Mouse (Mus musculus) forebrain, embryonic 11.5 days (tissue): Measurements from ENCODE around the gene Lrig3. TPM values are rescaled to one million over a fixed set of nuclear protein-coding genes. Genes with fewer than 3 reads are reported as not detected.

ENCODE experiments used
- ATAC-seq: fragments of 200-750 bp; cut with Nextera tagmentation; replicated peaks from 2 replicates; pipeline ENCODE4 v1.8.0; 2017; ENCODE audit warnings: moderate TSS enrichment; ENCODE audit not compliant: low FRiP score
- DNase-seq: peaks from one replicate; pipeline ENCODE4 v3.0.0-alpha.2; 2017; ENCODE audit warnings: low spot score
- H3K27ac ChIP-seq: fragments of 300-500 bp; sonication (generic); 2 replicates; pipeline ENCODE4 v1.5.1; 2014; ENCODE audit warnings: low read depth, low read length
- H3K27me3 ChIP-seq: fragments of 300-500 bp; sonication (generic); 2 replicates; pipeline ENCODE4 v1.6.1; 2014; ENCODE audit warnings: mild to moderate bottlenecking, low read length, mixed read lengths; ENCODE audit not compliant: control insufficient read depth, insufficient read depth
- H3K36me3 ChIP-seq: fragments of 300-500 bp; sonication (generic); 2 replicates; pipeline ENCODE4 v1.6.1; 2014; ENCODE audit warnings: mild to moderate bottlenecking, low read length, moderate library complexity, mixed read lengths; ENCODE audit not compliant: control insufficient read depth, insufficient read depth
- H3K4me1 ChIP-seq: fragments of 300-500 bp; sonication (generic); replicated peaks from 2 replicates; pipeline ENCODE4 v1.6.1; 2014; ENCODE audit warnings: low read length, mixed read lengths; ENCODE audit not compliant: control insufficient read depth, insufficient read depth
- H3K4me2 ChIP-seq: fragments of 300-500 bp; sonication (generic); 2 replicates; pipeline ENCODE4 v1.6.1; 2014; ENCODE audit warnings: low read depth, mild to moderate bottlenecking, low read length, moderate library complexity, mixed read lengths; ENCODE audit not compliant: severe bottlenecking
- H3K4me3 ChIP-seq: fragments of 300-500 bp; sonication (generic); 2 replicates; pipeline ENCODE4 v1.5.1; 2014; ENCODE audit warnings: low read depth, low read length
- H3K9ac ChIP-seq: fragments of 300-500 bp; sonication (generic); 2 replicates; pipeline ENCODE4 v1.6.1; 2014; ENCODE audit warnings: low read length
- H3K9me3 ChIP-seq: fragments of 300-500 bp; sonication (generic); 2 replicates; pipeline ENCODE4 v1.6.1; 2016; ENCODE audit warnings: low read length, mixed read lengths; ENCODE audit not compliant: control insufficient read depth
- WGBS: fragments of 180-500 bp; shearing (Covaris S2); extraction: QIAGEN DNeasy Blood & Tissue Kit; methylation state at CpG from one replicate; pipeline ENCODE4 v1.1.7; 2014; 5-methylcytosine and 5-hydroxymethylcytosine counted together
- microRNA-seq: library from miRNA; unstranded; fragments of <30 nt; microRNA quantifications from one replicate; pipeline ENCODE4, GENCODE M21; 2016; ENCODE audit not compliant: insufficient number of aligned reads
- polyA plus RNA-seq: library from polyadenylated mRNA; unstranded; fragments of >200 nt; fragmentation: Nextera tagmentation; extraction: Ambion mirVana; gene quantifications from 2 replicates; pipeline ENCODE4 v1.2.1, GENCODE M21; 2014

Gene Lrig3
- polyA plus RNA-seq, 1 experiment from 2014 or later, result 10.9 TPM

DNA sequence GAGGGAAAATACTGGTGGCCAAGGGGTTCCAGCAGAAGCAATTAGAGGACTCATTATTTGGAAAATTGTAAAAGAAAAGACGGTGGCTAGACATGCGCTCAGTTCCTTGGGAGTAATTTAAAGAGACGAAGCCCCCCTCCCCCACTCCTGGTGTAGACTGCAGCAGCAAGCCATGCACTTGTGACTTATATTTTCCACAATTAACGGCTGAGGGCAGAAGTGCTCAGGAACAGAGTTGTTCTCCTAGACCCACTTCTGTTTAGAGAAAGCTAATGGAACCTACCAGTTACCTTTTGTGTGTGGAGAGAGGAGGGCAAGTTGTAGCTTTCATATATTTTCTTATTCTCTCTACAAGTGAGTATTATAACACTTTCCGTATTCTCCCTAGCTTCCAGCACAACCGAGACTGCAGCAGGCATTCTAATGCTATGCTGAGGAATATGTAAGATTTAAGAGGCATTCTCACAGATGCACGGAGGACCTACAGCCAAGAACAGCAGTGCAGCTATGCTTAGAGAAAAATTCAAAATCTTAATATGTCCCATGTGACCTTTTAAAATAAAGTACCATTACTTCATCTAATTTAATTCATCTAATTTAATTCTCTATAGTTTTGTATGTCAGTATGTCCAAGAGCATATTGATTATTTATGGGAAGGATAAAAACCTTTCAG is 63.6 kb downstream of the Lrig3 start:
- H3K27ac ChIP-seq, result no peak overlapping the region
- ATAC-seq, result peak; percentile 84
- H3K4me2 ChIP-seq, result peak overlapping the region; percentile 15; the same call in 1 of the 2 replicates
- H3K4me3 ChIP-seq, result no peak overlapping the region
- H3K9ac ChIP-seq, result no peak overlapping the region
- H3K4me1 ChIP-seq, result no peaks in the 10 kb centered on the region; the same call in 1 of the 2 replicates
- DNase-seq, result peak; percentile 72
- H3K27me3 ChIP-seq, result no peaks in the 10 kb centered on the region
- H3K36me3 ChIP-seq, result no peaks in the 10 kb centered on the region
- H3K9me3 ChIP-seq, result no peaks in the 10 kb centered on the region
- WGBS, result 50% methylated on average over 7 of the region's 7 CpGs

DNA sequence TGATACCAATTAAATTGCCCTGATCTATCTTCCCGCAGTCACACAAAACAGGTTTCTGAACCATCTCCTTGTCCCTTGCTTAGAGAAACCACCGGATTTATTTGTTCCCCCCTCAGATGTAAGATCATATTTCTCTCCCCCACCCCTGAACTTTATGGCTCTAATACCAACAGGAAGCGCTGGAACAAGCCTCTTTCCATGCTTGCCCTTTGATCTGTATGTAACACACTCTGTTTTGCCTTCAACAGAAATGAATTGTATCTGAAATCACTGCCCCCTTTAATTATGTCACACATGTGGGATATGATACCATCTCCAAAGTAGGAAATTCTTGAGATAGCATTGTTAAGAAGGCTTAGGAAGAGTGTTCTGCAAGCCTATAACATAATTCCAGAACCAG is 90.9 kb downstream of the Lrig3 start:
- DNase-seq (no peak), ATAC-seq (no peak)
- H3K4me1 ChIP-seq, result 0 out of 2 replicates have a peak, but pooled peaks cover 2% of the 10 kb centered on the region
- H3K4me2 ChIP-seq, result no peak overlapping the region
- no peak overlapping the region for H3K27ac ChIP-seq
- H3K4me3 ChIP-seq, result no peak overlapping the region
- H3K27me3 ChIP-seq, result no peaks in the 10 kb centered on the region
- 67% methylated on average over 3 of the region's 3 CpGs for WGBS
- H3K36me3 ChIP-seq, result no peaks in the 10 kb centered on the region
- H3K9me3 ChIP-seq, result no peaks in the 10 kb centered on the region
- H3K9ac ChIP-seq, result no peak overlapping the region

DNA sequence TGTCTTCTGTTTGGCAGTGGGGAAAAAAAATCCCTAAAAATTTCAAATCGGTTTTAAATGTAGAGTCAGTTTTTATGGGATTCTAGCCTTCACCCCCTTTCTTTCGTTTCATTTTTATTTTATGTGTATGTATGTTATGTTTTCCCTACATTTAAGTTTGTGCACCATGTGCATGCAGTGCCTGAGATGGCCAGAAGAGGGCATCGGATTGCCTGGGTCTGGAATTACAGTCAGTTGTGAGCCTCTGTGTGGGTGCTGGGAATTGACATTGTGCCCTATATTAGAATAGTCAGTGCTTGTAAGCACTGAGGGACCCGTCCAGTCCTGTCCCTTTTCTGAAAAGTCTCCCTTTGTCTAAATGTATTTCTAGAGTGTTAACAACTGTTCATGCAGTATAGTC is 96.8 kb downstream of the Lrig3 start:
- Histone ChIP-seq H3K9me3 (no peaks in the 10 kb centered on the region), H3K27me3 (no peaks in the 10 kb centered on the region), H3K9ac (no peak overlapping the region), H3K4me1 (no peaks in the 10 kb centered on the region), H3K4me2 (no peak overlapping the region), H3K27ac (no peak overlapping the region), H3K36me3 (no peaks in the 10 kb centered on the region), H3K4me3 (no peak overlapping the region)
- DNase-seq (no peak), ATAC-seq (no peak)
- WGBS, result 83% methylated on average over 4 of the region's 4 CpGs

Small RNAs within 50 kb of the gene (microRNA-seq; reads per million reads assigned to microRNA genes)
- gene Gm22183, result not detected
